Mouse (Mus musculus) C2C12 (cell line): ENCODE results near the gene Arrdc2.

Experiments
- CEBPB ChIP-seq: IDR thresholded peaks from one replicate; pipeline ENCODE4 v1.6.1; 2011; ENCODE audit warnings: low read depth, mild to moderate bottlenecking, control low read depth, moderate library complexity
- CTCF ChIP-seq: IDR thresholded peaks from one replicate; pipeline ENCODE4 v1.5.1; 2011; ENCODE audit not compliant: control insufficient read depth, insufficient read depth, insufficient read length
- FOSL1 ChIP-seq: IDR thresholded peaks from one replicate; pipeline ENCODE4 v1.8.0; 2011; ENCODE audit warnings: mild to moderate bottlenecking, low read length; ENCODE audit not compliant: poor library complexity, insufficient read depth, severe bottlenecking
- MAX ChIP-seq: IDR thresholded peaks from one replicate; pipeline ENCODE4 v1.6.1; 2011; ENCODE audit warnings: mild to moderate bottlenecking, control low read depth
- MYOD1 ChIP-seq: IDR thresholded peaks from one replicate; pipeline ENCODE4 v1.6.1; 2011; ENCODE audit warnings: low read depth; ENCODE audit not compliant: control insufficient read depth, insufficient read length
- MYOG ChIP-seq: IDR thresholded peaks from one replicate; pipeline ENCODE4 v1.6.1; 2011; ENCODE audit not compliant: control insufficient read depth, insufficient read length; ENCODE audit errors: extremely low read depth
- USF1 ChIP-seq: IDR thresholded peaks from one replicate; pipeline ENCODE4 v1.6.1; 2011; ENCODE audit warnings: low read depth, mild to moderate bottlenecking, control low read depth, moderate library complexity

DNA sequence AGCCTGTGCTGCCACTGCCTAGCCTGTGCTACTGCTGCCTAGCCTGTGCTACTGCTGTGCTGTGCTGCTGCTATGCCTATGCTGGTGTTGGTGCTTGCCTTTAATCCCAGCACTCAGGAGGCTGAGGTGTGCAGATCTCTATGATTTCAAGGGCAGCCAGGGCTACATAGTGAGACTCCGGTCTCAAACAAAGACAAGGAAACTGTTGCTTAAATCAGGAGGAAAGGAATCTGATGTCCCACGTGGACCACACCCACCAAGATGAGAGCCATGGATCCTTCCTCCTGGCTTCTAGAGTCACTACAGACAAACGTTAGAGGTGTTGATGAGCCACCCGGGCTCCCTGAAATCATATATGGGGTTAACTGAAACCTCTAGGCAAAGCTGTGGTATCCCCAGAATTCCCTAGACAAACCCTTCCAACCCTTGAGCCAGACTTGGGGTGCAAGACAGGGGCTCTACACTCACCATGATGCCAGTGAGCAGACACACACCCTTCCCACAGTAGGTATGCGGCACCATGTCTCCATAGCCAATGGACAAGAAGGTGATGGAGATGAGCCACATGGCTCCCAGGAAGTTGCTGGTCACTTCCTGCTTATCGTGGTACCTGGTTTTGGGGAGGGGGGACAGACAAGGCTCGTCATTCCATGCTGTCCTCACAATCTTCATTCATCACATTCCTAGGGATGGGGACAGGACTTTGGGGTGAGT lies 10.8 kb upstream of the Arrdc2 start:
- TF ChIP-seq CTCF (no peak), MAX (no peak), USF1 (no peak), MYOD1 (no peak), MYOG (no peak), CEBPB (no peak), FOSL1 (no peak)
